ENCODE assay signal across 8 mouse cellular contexts in the genomic region with DNA sequence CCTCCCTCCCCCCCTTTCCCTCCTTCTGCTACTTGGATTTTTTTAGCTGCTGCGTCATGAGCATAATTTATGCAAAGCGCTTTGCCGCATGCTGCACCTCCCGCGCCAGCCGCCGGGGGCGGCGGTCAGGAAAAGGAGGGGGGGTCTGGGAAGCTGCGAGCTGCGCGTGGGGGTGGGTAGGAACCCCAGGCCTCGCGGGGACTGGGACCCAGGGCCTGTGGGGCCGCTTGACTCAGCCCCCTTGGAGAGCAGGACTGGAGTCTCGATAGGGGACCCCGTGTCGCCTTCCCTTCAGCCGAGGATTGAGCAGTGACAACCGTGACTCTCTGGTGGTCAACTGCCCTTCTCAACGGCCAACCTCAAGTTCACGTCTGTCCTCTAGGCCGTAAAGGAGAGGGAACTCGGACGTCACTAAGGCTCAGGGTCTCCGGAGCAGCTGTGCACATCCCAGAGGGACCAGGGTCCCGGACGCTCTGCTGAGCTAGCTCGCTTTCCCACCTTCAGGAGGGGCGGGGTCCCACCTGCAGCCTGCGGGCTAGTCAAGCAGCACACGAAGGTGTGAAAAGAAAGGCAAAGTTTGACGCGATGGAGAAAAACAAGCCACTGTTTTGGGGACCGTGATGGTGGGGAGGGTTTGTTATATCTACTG. TPM values are rescaled to one million over a fixed set of nuclear protein-coding genes. Genes with fewer than 3 reads are reported as not detected.
DNase-seq lines count a peak whose midpoint lies in the region; ATAC-seq lines count a peak whose summit lies in the region.

No protein-coding gene starts in this region.

- peak overlapping the region; percentile 96 for H3K27ac ChIP-seq in hindbrain, embryonic 10.5 days

- peak overlapping the region; percentile 82 for H3K4me3 ChIP-seq in hindbrain, embryonic 10.5 days

- peaks cover 78% of the 10 kb centered on the region for H3K27me3 ChIP-seq in hindbrain, embryonic 10.5 days (ENCODE audit: insufficient read depth, poor library complexity, severe bottlenecking)

- under 1% methylated on average over 35 of the region's 35 CpGs for WGBS in hindbrain, embryonic 10.5 days

- H3K4me1 ChIP-seq in hindbrain, embryonic 10.5 days (replicated peaks): peaks cover 46% of the 10 kb centered on the region

- peak; percentile 71 for DNase-seq in ES-CJ7 (ENCODE audit: low read depth, low spot score)
- peak; percentile 68 for DNase-seq in cerebellum, adult 11 months
- DNase-seq in hindbrain, embryonic 10.5 days (ENCODE audit: low spot score): peak; percentile 83
- DNase-seq in layer of hippocampus, postnatal 10 days (ENCODE audit: low spot score in 2 of 2): peak; percentile 79 to 82
- peak; percentile 81 for DNase-seq in lung, postnatal 14 days
- peak; percentile 79 for DNase-seq in ovary, postnatal 36 days (ENCODE audit: low spot score)
- DNase-seq in thymus, postnatal 10 days (ENCODE audit: low spot score in 2 of 2): peak; percentile 82 to 87

- ATAC-seq in frontal cortex, adult (ENCODE audit: low TSS enrichment): peak; percentile 44

- H3K9me3 ChIP-seq in hindbrain, embryonic 10.5 days: no peaks in the 10 kb centered on the region

- H3K36me3 ChIP-seq in hindbrain, embryonic 10.5 days: no peaks in the 10 kb centered on the region

RNA-seq across cellular contexts. Expression of a gene that starts 0.4 kb away (rescaled TPM):
- polyA plus RNA-seq in hindbrain, embryonic 10.5 days (2016; fragmentation: Nextera tagmentation; extraction: Ambion mirVana): 4.5 and 9.8 TPM in 2 replicates
- total RNA-seq in layer of hippocampus, postnatal 10 days (2021): 100 to 1,000 TPM; 104 to 107 TPM

RNA-seq across cellular contexts. Expression of a gene that starts 15.0 kb away (rescaled TPM):
- 231 and 240 TPM in 2 replicates for polyA plus RNA-seq in hindbrain, embryonic 10.5 days (2016; fragmentation: Nextera tagmentation; extraction: Ambion mirVana)
- total RNA-seq in layer of hippocampus, postnatal 10 days (2021): 10 to 100 TPM; 78.4 to 92.4 TPM

RNA-seq across cellular contexts. Expression of a gene that starts 36.6 kb away (rescaled TPM):
- polyA plus RNA-seq in hindbrain, embryonic 10.5 days (2016; fragmentation: Nextera tagmentation; extraction: Ambion mirVana): 5.7 and 6.5 TPM in 2 replicates
- total RNA-seq in layer of hippocampus, postnatal 10 days (2021): 1 to 10 TPM; 1.7 to 4.1 TPM

RNA-seq across cellular contexts. Expression of a gene that starts 48.4 kb away (rescaled TPM):
- 34.6 and 36.9 TPM in 2 replicates for polyA plus RNA-seq in hindbrain, embryonic 10.5 days (2016; fragmentation: Nextera tagmentation; extraction: Ambion mirVana)
- 10 to 100 TPM; 28.8 to 34.1 TPM for total RNA-seq in layer of hippocampus, postnatal 10 days (2021)

Comparison
In these comparisons a context has a peak if more than half of its experiments do, and no peak if none do; other contexts are left out.
1. Peak in every context shown above with its lines: DNase-seq, ATAC-seq, H3K4me3 ChIP-seq and H3K27ac ChIP-seq.